Mouse (Mus musculus) T-cell, adult 2 months (primary cell): Measurements from ENCODE around the gene Dnajb8.

Experiments used
- DNase-seq: peaks from one replicate; pipeline ENCODE4 v3.0.0; 2022; ENCODE audit warnings: low spot score

Gene Dnajb8

GRCm38 (mm10) chr6:88290129-88290766 lies 68.2 kb downstream of the Dnajb8 start:
- DNase-seq: no peak

GRCm38 (mm10) chr6:88292274-88292909 lies 70.3 kb downstream of the Dnajb8 start:
- DNase-seq: no peak

GRCm38 (mm10) chr6:88299491-88299890 lies 77.4 kb downstream of the Dnajb8 start:
- DNase-seq: no peak

- no peak for DNase-seq
Measured at GRCm38 (mm10) chr6:88301234-88301633, 79.2 kb downstream of the Dnajb8 start.
